Mouse (Mus musculus): Measurements from ENCODE around the gene Ntn3. TPM values are rescaled to one million over a fixed set of nuclear protein-coding genes. Genes with fewer than 3 reads are reported as not detected.
A peak's percentile ranks its signal among the peaks of the same experiment; 100 is the strongest.

Gene Ntn3
- polyA plus RNA-seq, 1 experiment from 2014 or later, result 2.0 TPM

- Histone ChIP-seq H3K4me2 (peak overlapping the region; percentile 90), H3K36me3 (ENCODE audit: control insufficient read depth, insufficient read depth, low read length) (peaks cover 8% of the 10 kb centered on the region), H3K9ac (ENCODE audit: low read depth, low read length) (peak overlapping the region; percentile 95), H3K27me3 (ENCODE audit: control insufficient read depth, insufficient read depth, low read length) (no peaks in the 10 kb centered on the region), H3K4me1 (ENCODE audit: control insufficient read depth, insufficient read depth, low read length) (peaks cover 16% of the 10 kb centered on the region), H3K27ac (ENCODE audit: low read depth, low read length) (no peak overlapping the region), H3K4me3 (ENCODE audit: low read depth, low read length) (peak overlapping the region; percentile 96), H3K9me3 (replicated peaks; ENCODE audit: control insufficient read depth, low read length) (no peaks in the 10 kb centered on the region)
- ATAC-seq (replicated peaks; ENCODE audit: insufficient number of reproducible peaks, low FRiP score, low TSS enrichment), result no peak
- 62% methylated on average over 7 of the region's 7 CpGs for WGBS (ENCODE audit: insufficient replicate concordance)
These were observed 41.3 kb downstream of the Ntn3 start for GRCm38 (mm10) chr17:24167891-24168505.

DNA sequence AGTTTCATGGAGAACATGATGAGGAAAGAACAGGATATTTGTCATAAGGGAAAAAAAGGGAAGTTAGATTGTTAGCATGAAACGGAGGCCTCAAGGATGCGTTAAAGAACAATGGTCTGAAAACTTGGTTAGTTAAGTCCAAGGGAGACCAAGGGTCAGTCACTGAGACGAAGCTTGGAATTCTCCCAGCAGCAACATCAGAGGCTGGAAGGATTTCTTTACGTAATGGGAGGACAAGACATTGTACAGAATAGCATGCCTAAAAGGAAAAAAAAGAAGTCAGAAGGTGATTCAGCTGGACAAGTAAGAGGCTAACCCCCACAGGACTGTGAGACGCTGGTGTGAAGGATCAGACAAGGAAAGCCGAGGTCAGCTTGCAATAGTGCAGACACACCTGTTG, 42.2 kb downstream of the Ntn3 start:
- no peak overlapping the region for H3K4me3 ChIP-seq (ENCODE audit: low read depth, low read length)
- no peaks in the 10 kb centered on the region for H3K9me3 ChIP-seq (replicated peaks; ENCODE audit: control insufficient read depth, low read length)
- no peak overlapping the region for H3K4me2 ChIP-seq
- peaks cover 20% of the 10 kb centered on the region for H3K4me1 ChIP-seq (ENCODE audit: control insufficient read depth, insufficient read depth, low read length)
- peaks cover 8% of the 10 kb centered on the region for H3K36me3 ChIP-seq (ENCODE audit: control insufficient read depth, insufficient read depth, low read length)
- no peak for ATAC-seq (replicated peaks; ENCODE audit: insufficient number of reproducible peaks, low FRiP score, low TSS enrichment)
- H3K9ac ChIP-seq (ENCODE audit: low read depth, low read length), result no peak overlapping the region
- H3K27ac ChIP-seq (ENCODE audit: low read depth, low read length), result no peak overlapping the region
- H3K27me3 ChIP-seq (ENCODE audit: control insufficient read depth, insufficient read depth, low read length), result no peaks in the 10 kb centered on the region
- WGBS (ENCODE audit: insufficient replicate concordance), result 88% methylated on average over 6 of the region's 6 CpGs

DNA sequence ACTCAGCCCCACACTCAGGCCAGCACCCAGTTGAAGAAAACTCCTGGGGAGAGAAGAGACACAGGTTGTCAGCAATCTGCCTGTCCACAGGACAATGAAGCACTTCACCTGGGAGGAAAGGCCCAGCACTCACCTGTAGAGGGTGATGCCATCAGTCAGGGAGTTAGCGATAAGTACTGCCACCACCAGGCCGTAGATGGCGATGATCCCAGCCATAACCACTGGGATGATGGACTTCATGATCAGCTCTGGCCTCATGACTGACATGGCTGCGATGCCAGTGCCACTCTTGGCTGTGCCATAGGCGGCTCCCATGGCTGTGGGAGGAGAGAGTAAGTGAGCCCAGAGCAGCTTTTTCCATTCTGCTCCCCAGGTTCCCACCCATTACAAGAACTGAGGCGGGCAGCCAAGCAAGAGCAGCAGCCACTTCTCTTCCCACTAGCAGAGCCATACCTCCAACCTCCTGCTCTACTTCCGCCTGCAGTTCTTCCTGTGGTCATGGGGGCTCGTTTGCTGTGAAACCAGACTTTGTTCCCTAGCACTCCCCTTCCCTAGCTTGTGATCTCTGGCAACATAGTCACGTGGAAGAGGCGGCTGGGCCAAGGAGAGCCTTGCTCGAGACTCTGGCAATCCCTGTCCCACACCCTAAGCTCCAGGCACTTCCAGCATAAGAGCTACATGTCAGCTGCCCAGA, 44.6 kb downstream of the Ntn3 start:
- H3K27me3 ChIP-seq (ENCODE audit: control insufficient read depth, insufficient read depth, low read length), result no peaks in the 10 kb centered on the region
- H3K36me3 ChIP-seq (ENCODE audit: control insufficient read depth, insufficient read depth, low read length), result peaks cover 8% of the 10 kb centered on the region
- H3K27ac ChIP-seq (ENCODE audit: low read depth, low read length), result no peak overlapping the region
- H3K9me3 ChIP-seq (replicated peaks; ENCODE audit: control insufficient read depth, low read length), result no peaks in the 10 kb centered on the region
- no peak overlapping the region for H3K4me2 ChIP-seq
- no peak overlapping the region for H3K9ac ChIP-seq (ENCODE audit: low read depth, low read length)
- 74% methylated on average over 11 of the region's 11 CpGs for WGBS (ENCODE audit: insufficient replicate concordance)
- H3K4me1 ChIP-seq (ENCODE audit: control insufficient read depth, insufficient read depth, low read length), result peaks cover 13% of the 10 kb centered on the region
- H3K4me3 ChIP-seq (ENCODE audit: low read depth, low read length), result no peak overlapping the region
- ATAC-seq (replicated peaks; ENCODE audit: insufficient number of reproducible peaks, low FRiP score, low TSS enrichment), result no peak

- WGBS (ENCODE audit: insufficient replicate concordance), result under 1% methylated on average over 47 of the region's 47 CpGs
- H3K27me3 ChIP-seq (ENCODE audit: control insufficient read depth, insufficient read depth, low read length), result no peaks in the 10 kb centered on the region
- peak; percentile 84 for ATAC-seq (replicated peaks; ENCODE audit: insufficient number of reproducible peaks, low FRiP score, low TSS enrichment)
- H3K9ac ChIP-seq (ENCODE audit: low read depth, low read length), result peak within 1 kb of the TSS; percentile 90
- H3K4me2 ChIP-seq, result peak within 1 kb of the TSS; percentile 99
- H3K9me3 ChIP-seq (replicated peaks; ENCODE audit: control insufficient read depth, low read length), result no peaks in the 10 kb centered on the region
- H3K4me1 ChIP-seq (ENCODE audit: control insufficient read depth, insufficient read depth, low read length), result peaks cover 12% of the 10 kb centered on the region
- peak within 1 kb of the TSS; percentile 84 for H3K27ac ChIP-seq (ENCODE audit: low read depth, low read length)
- peaks cover 8% of the 10 kb centered on the region for H3K36me3 ChIP-seq (ENCODE audit: control insufficient read depth, insufficient read depth, low read length)
- H3K4me3 ChIP-seq (ENCODE audit: low read depth, low read length), result peak within 1 kb of the TSS; percentile 82
These were observed 46.0 kb downstream of the Ntn3 start, which contains the start of gene Amdhd2 for GRCm38 (mm10) chr17:24163176-24163962. Gene Amdhd2 (minus strand): TSS chr17:24163766.

GRCm38 (mm10) chr17:24162584-24163175, 46.7 kb downstream of the Ntn3 start:
- Histone ChIP-seq H3K4me2 (peak overlapping the region; percentile 99), H3K27me3 (ENCODE audit: control insufficient read depth, insufficient read depth, low read length) (no peaks in the 10 kb centered on the region), H3K4me1 (ENCODE audit: control insufficient read depth, insufficient read depth, low read length) (peaks cover 6% of the 10 kb centered on the region), H3K4me3 (ENCODE audit: low read depth, low read length) (peak overlapping the region; percentile 82), H3K9me3 (replicated peaks; ENCODE audit: control insufficient read depth, low read length) (no peaks in the 10 kb centered on the region), H3K9ac (ENCODE audit: low read depth, low read length) (peak overlapping the region; percentile 90), H3K36me3 (ENCODE audit: control insufficient read depth, insufficient read depth, low read length) (peaks cover 8% of the 10 kb centered on the region), H3K27ac (ENCODE audit: low read depth, low read length) (peak overlapping the region; percentile 84; the same call in 1 of the 2 replicates)
- ATAC-seq (replicated peaks; ENCODE audit: insufficient number of reproducible peaks, low FRiP score, low TSS enrichment), result no peak
- 9% methylated on average over 17 of the region's 17 CpGs for WGBS (ENCODE audit: insufficient replicate concordance)

DNA sequence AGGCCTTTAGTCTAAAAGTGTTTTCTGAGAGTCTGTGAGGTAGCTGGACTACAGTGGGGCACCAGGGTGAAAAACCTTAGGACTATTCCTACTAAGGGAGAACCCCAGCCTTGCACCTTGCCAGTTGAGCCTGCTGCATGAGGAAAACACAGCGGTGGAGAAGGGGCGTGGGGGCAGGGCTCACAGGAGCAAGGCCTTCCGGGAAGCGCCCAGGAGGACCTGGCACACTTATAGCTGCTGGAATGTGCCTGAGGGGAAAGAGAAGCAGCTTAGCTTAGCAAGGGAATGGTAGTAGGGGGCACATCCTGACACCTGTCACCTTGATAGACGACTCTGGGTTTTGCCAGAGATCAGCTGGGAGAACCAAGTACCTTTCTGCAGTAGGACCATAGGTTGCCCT, 47.9 kb downstream of the Ntn3 start:
- Histone ChIP-seq H3K4me1 (ENCODE audit: control insufficient read depth, insufficient read depth, low read length) (peaks cover 4% of the 10 kb centered on the region), H3K9me3 (replicated peaks; ENCODE audit: control insufficient read depth, low read length) (no peaks in the 10 kb centered on the region), H3K27me3 (ENCODE audit: control insufficient read depth, insufficient read depth, low read length) (no peaks in the 10 kb centered on the region), H3K27ac (ENCODE audit: low read depth, low read length) (no peak overlapping the region), H3K4me2 (no peak overlapping the region), H3K36me3 (ENCODE audit: control insufficient read depth, insufficient read depth, low read length) (peaks cover 3% of the 10 kb centered on the region; the same call in 1 of the 2 replicates), H3K9ac (ENCODE audit: low read depth, low read length) (no peak overlapping the region), H3K4me3 (ENCODE audit: low read depth, low read length) (no peak overlapping the region)
- WGBS (ENCODE audit: insufficient replicate concordance), result 79% methylated on average over 5 of the region's 5 CpGs
- ATAC-seq (replicated peaks; ENCODE audit: insufficient number of reproducible peaks, low FRiP score, low TSS enrichment), result no peak

- ATAC-seq (replicated peaks; ENCODE audit: insufficient number of reproducible peaks, low FRiP score, low TSS enrichment), result no peak
- H3K36me3 ChIP-seq (ENCODE audit: control insufficient read depth, insufficient read depth, low read length), result peaks cover 2% of the 10 kb centered on the region; the same call in 1 of the 2 replicates
- WGBS (ENCODE audit: insufficient replicate concordance), result 89% methylated on average over 4 of the region's 4 CpGs
- no peak overlapping the region for H3K4me2 ChIP-seq
- H3K9ac ChIP-seq (ENCODE audit: low read depth, low read length), result no peak overlapping the region
- H3K27ac ChIP-seq (ENCODE audit: low read depth, low read length), result no peak overlapping the region
- no peaks in the 10 kb centered on the region for H3K9me3 ChIP-seq (replicated peaks; ENCODE audit: control insufficient read depth, low read length)
- H3K4me1 ChIP-seq (ENCODE audit: control insufficient read depth, insufficient read depth, low read length), result peaks cover under 1% of the 10 kb centered on the region
- H3K27me3 ChIP-seq (ENCODE audit: control insufficient read depth, insufficient read depth, low read length), result no peaks in the 10 kb centered on the region
- H3K4me3 ChIP-seq (ENCODE audit: low read depth, low read length), result no peak overlapping the region
These were observed 51.8 kb downstream of the Ntn3 start for GRCm38 (mm10) chr17:24157526-24157925.

DNA sequence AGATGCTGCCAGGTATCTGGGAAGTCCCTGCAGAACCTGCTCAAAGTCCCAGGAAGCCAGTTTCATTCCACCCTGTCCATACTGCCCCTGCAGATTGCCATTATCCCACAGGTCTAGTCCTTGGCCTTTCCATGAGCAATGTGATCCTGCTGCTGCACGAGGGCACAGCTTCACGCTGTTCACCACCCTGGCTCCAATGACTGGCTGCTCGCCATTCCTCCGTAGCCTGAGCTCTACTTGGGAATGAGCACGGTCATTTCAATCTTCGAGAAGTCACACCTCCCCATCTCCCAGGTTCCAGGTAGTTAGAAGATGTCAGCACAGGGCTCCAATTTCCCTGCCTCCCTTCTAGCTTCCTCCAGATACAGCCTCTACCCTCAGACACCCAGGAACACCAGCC, 52.2 kb downstream of the Ntn3 start:
- no peak for ATAC-seq (replicated peaks; ENCODE audit: insufficient number of reproducible peaks, low FRiP score, low TSS enrichment)

More for the DNA sequence above, 52.2 kb downstream of the Ntn3 start:
- peaks cover 2% of the 10 kb centered on the region; the same call in 1 of the 2 replicates for H3K36me3 ChIP-seq (ENCODE audit: control insufficient read depth, insufficient read depth, low read length)
- no peak overlapping the region for H3K27ac ChIP-seq (ENCODE audit: low read depth, low read length)
- no peaks in the 10 kb centered on the region for H3K9me3 ChIP-seq (replicated peaks; ENCODE audit: control insufficient read depth, low read length)
- no peaks in the 10 kb centered on the region for H3K27me3 ChIP-seq (ENCODE audit: control insufficient read depth, insufficient read depth, low read length)
- peaks cover 3% of the 10 kb centered on the region; the same call in 1 of the 2 replicates for H3K4me1 ChIP-seq (ENCODE audit: control insufficient read depth, insufficient read depth, low read length)
- no peak overlapping the region for H3K4me2 ChIP-seq
- no peak overlapping the region for H3K4me3 ChIP-seq (ENCODE audit: low read depth, low read length)
- WGBS (ENCODE audit: insufficient replicate concordance), result 84% methylated on average over 6 of the region's 6 CpGs
- no peak overlapping the region for H3K9ac ChIP-seq (ENCODE audit: low read depth, low read length)

All from heart, embryonic 11.5 days (tissue).